Mouse (Mus musculus) ovary, postnatal 36 days (tissue): Measurements from ENCODE around the gene Lmtk2.

Source experiments
- DNase-seq: peaks from one replicate; pipeline ENCODE4 v3.0.0; 2022; ENCODE audit warnings: low spot score, mixed read lengths

Lmtk2 gene

GRCm38 (mm10) chr5:144178216-144178615 is 78.0 kb downstream of the Lmtk2 start:
- DNase-seq = no peak

DNA sequence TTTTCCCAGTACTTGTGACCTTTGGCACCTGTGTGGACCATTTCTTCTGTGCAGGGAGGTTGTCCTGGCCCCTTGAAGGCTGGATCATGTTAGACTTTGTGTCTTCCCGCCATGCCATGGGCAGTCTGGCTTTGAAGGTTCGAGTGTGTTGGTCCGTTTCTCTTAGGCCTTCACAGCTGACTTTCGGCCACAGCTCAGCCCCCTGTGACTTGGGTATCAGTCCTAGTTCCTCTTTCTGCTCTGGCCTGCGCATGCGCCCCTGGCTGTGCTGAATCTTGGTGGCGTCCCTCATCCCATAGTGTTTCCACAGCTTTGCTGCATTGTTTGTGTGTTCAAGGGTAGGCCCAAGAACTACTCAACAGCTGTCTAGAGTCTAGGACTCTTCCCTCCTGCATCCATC is 81.0 kb downstream of the Lmtk2 start:
- DNase-seq = no peak

- no peak for DNase-seq
These were observed 82.5 kb downstream of the Lmtk2 start for GRCm38 (mm10) chr5:144182542-144183247.

- no peak for DNase-seq
These were observed 83.0 kb downstream of the Lmtk2 start for GRCm38 (mm10) chr5:144183248-144183559.

- no peak for DNase-seq
These were observed 83.6 kb downstream of the Lmtk2 start for GRCm38 (mm10) chr5:144183647-144184335.

DNA sequence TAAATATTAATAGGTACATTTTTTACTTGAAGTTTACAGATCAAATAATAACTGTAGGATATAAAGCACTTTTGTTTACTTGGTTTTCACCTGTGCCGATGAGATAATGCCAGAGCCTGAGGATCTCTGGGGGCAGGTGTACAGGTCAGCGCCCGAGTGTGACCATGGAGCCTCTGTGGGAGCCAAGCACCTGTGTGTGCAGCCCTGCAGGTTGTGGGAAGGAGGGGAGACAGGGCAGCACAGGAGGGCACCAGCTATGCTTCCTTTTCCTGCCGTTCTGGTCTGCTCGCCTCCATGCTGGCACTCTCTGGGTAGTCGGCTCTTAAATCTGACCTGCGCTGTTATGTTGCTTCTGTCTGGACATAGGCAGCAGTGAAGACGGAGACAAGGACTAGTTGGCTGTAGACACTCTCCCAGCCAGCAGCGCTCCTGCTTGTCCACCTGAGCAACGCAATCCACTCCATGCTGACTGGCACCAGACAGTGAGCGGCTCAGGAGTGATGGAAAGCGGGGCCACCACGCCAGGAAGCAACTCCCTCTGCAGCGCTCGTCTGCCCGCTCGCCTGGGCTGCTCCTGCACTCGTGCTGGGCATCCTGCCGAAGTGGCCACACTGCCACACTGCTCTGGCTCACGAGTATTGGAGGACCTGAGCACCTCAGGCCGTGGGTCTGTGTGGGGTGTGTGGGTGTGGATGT is 84.3 kb downstream of the Lmtk2 start:
- no peak for DNase-seq

DNA sequence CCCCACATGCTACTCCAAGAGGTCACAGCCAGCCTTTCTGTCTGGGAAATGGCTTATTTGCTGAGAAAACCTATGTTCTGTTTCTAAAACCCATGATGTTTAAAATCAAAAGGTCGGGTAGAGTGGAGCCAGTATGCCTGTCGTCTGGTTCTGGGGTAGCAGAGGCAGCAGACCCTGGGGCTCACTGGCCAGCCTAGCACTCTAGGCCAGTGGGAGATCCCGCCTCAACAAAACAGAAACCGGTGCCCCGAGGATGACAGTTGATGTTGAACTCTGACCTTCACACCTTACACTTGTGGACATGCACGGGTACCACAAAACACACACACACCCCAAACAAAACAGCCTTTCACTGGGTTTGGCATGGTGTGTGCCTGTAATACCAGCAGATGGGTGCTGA is 88.2 kb downstream of the Lmtk2 start:
- no peak for DNase-seq

DNA sequence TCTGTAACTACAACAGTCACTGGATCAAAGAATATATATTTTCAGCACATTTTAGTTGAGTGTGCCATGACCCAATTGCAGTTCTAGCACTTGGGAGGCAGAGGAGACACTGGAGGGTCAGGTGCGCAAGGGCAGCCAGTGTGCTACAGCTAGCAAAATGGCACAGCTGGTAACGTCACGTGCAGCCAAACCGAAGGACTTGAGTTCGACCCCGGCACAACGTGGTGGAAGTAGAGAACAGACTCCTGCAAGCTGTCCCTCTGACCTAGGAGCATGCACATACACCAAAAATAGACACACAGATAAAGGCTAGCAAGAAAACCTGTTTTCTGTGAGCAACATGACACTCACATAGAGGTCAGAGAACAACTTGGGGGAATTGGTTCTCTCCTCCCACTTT is 89.1 kb downstream of the Lmtk2 start:
- no peak for DNase-seq

GRCm38 (mm10) chr5:144189950-144190583 is 89.8 kb downstream of the Lmtk2 start, which contains the start of gene Bhlha15:
Gene Bhlha15, plus strand, starts transcription at chr5:144190286.
- DNase-seq = peak; percentile 66

DNA sequence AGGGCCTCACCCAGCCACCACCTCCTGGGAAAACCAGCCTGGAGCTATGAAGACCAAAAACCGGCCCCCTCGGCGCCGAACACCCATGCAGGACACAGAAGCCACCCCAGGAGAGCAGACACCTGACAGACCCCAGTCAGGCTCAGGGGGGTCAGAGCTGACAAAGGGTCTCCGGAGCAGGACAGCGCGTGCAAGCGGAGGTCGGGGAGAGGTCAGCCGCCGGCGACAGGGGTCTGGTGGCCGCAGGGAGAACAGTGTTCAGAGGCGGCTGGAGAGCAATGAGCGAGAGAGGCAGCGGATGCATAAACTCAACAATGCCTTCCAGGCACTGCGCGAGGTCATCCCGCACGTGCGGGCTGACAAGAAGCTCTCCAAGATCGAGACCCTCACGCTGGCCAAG is 90.8 kb downstream of the Lmtk2 start:
- no peak for DNase-seq

DNA sequence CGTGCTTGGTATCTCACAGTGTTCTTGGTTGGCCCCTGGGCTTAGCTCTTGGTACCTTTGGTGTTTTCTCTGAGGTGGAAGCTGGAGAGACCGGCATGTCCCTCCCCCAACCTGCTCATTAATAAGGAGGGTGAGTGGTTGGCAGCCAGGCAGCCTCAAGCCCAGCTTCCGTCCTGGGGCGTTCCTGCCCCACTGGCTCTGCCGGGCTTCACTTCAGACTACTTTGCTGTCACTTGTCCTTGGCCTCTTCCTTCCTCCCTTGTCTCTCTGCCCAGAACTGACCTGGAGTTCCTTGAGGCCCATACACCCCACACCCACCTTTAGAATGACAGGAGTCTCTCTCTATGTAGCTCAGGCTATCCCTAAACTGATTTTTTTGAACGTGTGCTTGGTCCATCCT is 92.4 kb downstream of the Lmtk2 start:
- no peak for DNase-seq

DNA sequence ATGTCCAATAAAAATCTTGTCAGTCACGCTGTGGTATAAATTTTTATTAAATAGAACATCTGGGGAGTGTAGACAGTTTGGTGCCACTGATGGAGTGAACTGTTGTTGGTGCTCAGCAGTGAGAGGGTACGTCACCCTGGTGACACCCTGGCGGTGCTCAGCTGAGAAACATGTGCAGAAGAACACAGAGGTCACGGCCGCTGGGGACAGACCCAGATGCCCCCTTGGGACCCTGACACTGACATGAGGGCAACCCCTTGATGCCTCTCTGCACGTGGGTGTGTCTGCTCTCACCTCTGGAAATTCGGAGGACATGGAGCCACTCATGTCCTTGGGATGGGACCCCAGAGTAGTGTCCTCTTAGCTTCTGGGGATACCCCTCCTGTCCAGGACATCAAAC is 94.2 kb downstream of the Lmtk2 start:
- no peak for DNase-seq

GRCm38 (mm10) chr5:144195567-144195966 is 95.3 kb downstream of the Lmtk2 start:
- DNase-seq = no peak

GRCm38 (mm10) chr5:144200616-144201015 is 100.4 kb downstream of the Lmtk2 start:
- DNase-seq = no peak

- DNase-seq = no peak
These were observed 102.2 kb downstream of the Lmtk2 start for GRCm38 (mm10) chr5:144202430-144202829.

GRCm38 (mm10) chr5:144203398-144203959 is 103.2 kb downstream of the Lmtk2 start:
- DNase-seq = no peak

- no peak for DNase-seq
These were observed 104.1 kb downstream of the Lmtk2 start for GRCm38 (mm10) chr5:144204303-144204702.

GRCm38 (mm10) chr5:144204911-144205310 is 104.7 kb downstream of the Lmtk2 start:
- no peak for DNase-seq

DNA sequence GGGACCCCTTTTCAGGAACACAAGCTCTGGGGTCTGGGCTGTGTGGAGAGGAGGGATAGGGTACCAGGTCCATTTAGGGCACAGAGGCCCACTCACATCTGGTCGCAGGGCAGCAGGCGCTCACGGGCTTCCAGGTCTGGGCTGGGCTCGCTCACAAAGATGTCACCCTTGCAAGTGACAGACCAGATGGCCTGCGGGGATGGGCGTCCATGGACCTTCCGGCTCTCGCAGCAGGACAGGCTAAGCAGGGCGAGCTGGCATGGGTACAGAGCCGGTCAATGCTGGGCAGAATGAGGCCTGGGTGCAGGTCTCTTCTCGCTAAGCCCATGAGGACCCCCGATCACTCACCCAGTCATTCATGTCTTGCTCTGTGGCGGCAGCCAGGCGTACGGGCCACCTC is 105.8 kb downstream of the Lmtk2 start:
- DNase-seq = no peak

DNA sequence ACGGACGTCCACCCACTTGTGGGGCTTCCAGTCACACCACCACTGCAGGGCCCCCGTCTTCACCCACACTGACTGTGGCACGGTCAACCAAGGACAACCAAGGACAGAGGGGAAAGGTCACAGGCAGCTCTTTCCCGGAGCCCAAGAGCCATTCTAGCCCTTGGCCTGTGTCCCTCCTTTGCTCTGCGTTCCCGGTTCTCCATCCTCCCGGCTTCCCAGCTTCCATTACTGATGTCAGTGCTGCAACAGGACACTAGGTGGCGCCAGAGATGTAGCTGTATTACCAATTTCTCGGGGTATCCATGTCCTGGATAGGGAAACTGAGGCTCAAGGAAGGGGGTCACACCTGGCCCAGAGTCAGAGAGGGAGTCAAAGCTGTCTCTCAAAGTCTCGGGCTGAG is 107.2 kb downstream of the Lmtk2 start:
- DNase-seq = peak; percentile 33

DNA sequence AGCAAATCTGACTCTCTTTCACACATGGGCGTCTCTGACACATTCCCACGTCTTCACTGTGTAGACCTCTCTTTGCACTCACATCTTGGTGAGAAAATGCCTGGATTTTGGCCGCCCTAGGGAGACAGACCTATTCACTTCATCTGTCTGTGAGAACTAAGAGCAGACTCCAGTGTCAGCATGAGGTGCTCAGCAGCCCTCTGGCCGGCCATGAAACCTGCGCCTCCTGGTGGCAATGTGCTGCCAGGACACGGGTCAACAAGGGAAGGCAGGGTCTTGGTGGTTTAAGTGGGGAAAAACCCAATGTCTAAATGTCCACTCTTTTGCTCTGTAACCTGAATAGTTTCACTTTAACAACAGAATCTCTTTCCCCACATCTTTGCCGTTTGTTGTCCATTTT is 114.2 kb downstream of the Lmtk2 start:
- peak; percentile 63 for DNase-seq

- DNase-seq = no peak
These were observed 115.8 kb downstream of the Lmtk2 start for GRCm38 (mm10) chr5:144215992-144216391.
